Mouse (Mus musculus) limb, embryonic 13.5 days (tissue): Measurements from ENCODE around the gene Plch1. TPM values are rescaled to one million over a fixed set of nuclear protein-coding genes. Genes with fewer than 3 reads are reported as not detected.

Experiments used
- ATAC-seq: fragments of 200-750 bp; cut with Nextera tagmentation; 2 replicates; pipeline ENCODE4 v1.8.0; 2017; ENCODE audit warnings: low read depth, moderate number of reproducible peaks, moderate TSS enrichment; ENCODE audit not compliant: low FRiP score
- H3K27ac ChIP-seq: fragments of 300-500 bp; sonication (generic); 2 replicates; pipeline ENCODE4 v1.5.1; 2015; ENCODE audit warnings: inconsistent platforms, mild to moderate bottlenecking, moderate library complexity
- H3K27me3 ChIP-seq: fragments of 300-500 bp; sonication (generic); 2 replicates; pipeline ENCODE4 v1.6.1; 2015; ENCODE audit warnings: mild to moderate bottlenecking, inconsistent platforms
- H3K36me3 ChIP-seq: fragments of 300-500 bp; sonication (generic); 2 replicates; pipeline ENCODE4 v1.6.1; 2015; ENCODE audit warnings: inconsistent platforms, mild to moderate bottlenecking, moderate library complexity
- H3K4me1 ChIP-seq: fragments of 300-500 bp; sonication (generic); 2 replicates; pipeline ENCODE4 v1.6.1; 2015; ENCODE audit warnings: inconsistent platforms
- H3K4me2 ChIP-seq: fragments of 300-500 bp; sonication (generic); replicated peaks from 2 replicates; pipeline ENCODE4 v1.6.1; 2015; ENCODE audit warnings: inconsistent platforms, mild to moderate bottlenecking, moderate library complexity
- H3K4me3 ChIP-seq: fragments of 300-500 bp; sonication (generic); 2 replicates; pipeline ENCODE4 v1.5.1; 2015; ENCODE audit warnings: moderate library complexity, mild to moderate bottlenecking, inconsistent platforms
- H3K9ac ChIP-seq: fragments of 300-500 bp; sonication (generic); 2 replicates; pipeline ENCODE4 v1.6.1; 2015; ENCODE audit warnings: mild to moderate bottlenecking, inconsistent platforms
- H3K9me3 ChIP-seq: fragments of 300-500 bp; sonication (generic); 2 replicates; pipeline ENCODE4 v1.6.1; 2016; ENCODE audit warnings: inconsistent platforms
- WGBS: fragments of 180-500 bp; shearing (Covaris S2); methylation state at CpG from one replicate; pipeline ENCODE4 v1.1.7; 2015; 5-methylcytosine and 5-hydroxymethylcytosine counted together
- polyA plus RNA-seq: library from polyadenylated mRNA; unstranded; fragments of >200 nt; fragmentation: Nextera tagmentation; extraction: Ambion mirVana; gene quantifications from 2 replicates; pipeline ENCODE4 v1.2.1, GENCODE M21; 2015

The Plch1 gene
- polyA plus RNA-seq, 1 experiment from 2014 or later: 1.1 TPM

DNA sequence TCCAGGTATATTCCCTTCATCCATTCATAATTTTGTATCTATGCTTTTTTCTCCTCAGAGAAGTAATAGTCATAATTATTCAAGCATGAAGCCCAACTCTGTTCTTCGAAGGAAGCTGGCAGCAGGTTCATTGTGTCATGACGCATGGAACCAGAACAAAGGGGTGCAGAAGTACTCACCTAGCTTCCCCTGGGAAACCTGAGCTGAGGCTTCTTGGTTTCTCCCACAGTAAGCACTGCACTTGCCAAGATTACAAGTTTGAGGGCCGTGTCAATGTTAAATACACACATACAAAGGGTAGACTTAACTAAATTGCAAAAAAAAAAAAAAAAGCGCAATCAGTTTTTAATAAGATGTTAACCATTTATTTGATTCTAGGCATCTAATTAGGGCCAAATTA lies 3.0 kb downstream of the Plch1 start:
- Histone ChIP-seq H3K27me3 (peaks cover 6% of the 10 kb centered on the region), H3K9ac (no peak overlapping the region), H3K4me2 (no peak overlapping the region), H3K36me3 (no peaks in the 10 kb centered on the region), H3K4me1 (peaks cover 27% of the 10 kb centered on the region), H3K4me3 (no peak overlapping the region), H3K9me3 (no peaks in the 10 kb centered on the region), H3K27ac (no peak overlapping the region)
- WGBS: 77% methylated on average over 4 of the region's 4 CpGs
- ATAC-seq: no peak

- Histone ChIP-seq H3K4me3 (no peak overlapping the region), H3K9me3 (no peaks in the 10 kb centered on the region), H3K4me2 (no peak overlapping the region), H3K4me1 (peaks cover 27% of the 10 kb centered on the region), H3K36me3 (no peaks in the 10 kb centered on the region), H3K27me3 (peaks cover 5% of the 10 kb centered on the region; the same call in 1 of the 2 replicates), H3K27ac (no peak overlapping the region), H3K9ac (no peak overlapping the region)
- WGBS: 46% methylated on average over 2 of the region's 2 CpGs
- no peak for ATAC-seq
Measured at GRCm38 (mm10) chr3:63895786-63896185, 3.5 kb downstream of the Plch1 start.

- ATAC-seq: no peak
- H3K36me3 ChIP-seq: no peaks in the 10 kb centered on the region
- no peaks in the 10 kb centered on the region for H3K9me3 ChIP-seq
- H3K27me3 ChIP-seq: no peaks in the 10 kb centered on the region
- H3K9ac ChIP-seq: no peak overlapping the region
- no peak overlapping the region for H3K4me3 ChIP-seq
- H3K27ac ChIP-seq: no peak overlapping the region
- 38% methylated on average over 7 of the region's 7 CpGs for WGBS
- H3K4me2 ChIP-seq: 0 out of 2 replicates have a peak overlapping the region, but pooled peaks have one; percentile 23
- H3K4me1 ChIP-seq: peaks cover 14% of the 10 kb centered on the region; the same call in 1 of the 2 replicates
Measured at GRCm38 (mm10) chr3:63893677-63894076, 5.6 kb downstream of the Plch1 start.

DNA sequence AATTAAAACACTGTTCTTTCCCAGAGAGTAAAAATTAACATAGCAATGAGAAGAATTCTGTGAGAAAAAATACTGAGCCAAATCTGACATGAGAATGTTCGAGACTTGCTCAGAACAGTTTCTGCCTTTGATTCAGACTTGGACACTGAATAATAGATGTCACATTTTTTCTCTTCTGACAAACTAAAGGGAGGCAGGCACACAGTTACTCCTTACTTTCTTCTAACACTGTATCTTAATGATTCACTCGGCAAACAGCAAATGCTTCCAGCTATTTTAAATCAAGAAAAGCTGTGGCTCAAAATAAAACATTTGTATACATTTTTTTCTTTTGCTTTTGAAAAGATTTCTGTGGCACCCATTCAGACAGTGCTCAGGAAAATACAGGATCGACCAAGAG lies 7.1 kb downstream of the Plch1 start:
- Histone ChIP-seq H3K27me3 (no peaks in the 10 kb centered on the region), H3K27ac (no peak overlapping the region), H3K9ac (no peak overlapping the region), H3K36me3 (no peaks in the 10 kb centered on the region), H3K4me1 (peaks cover 9% of the 10 kb centered on the region; the same call in 1 of the 2 replicates), H3K4me2 (no peak overlapping the region), H3K4me3 (no peak overlapping the region), H3K9me3 (no peaks in the 10 kb centered on the region)
- 50% methylated on average over 3 of the region's 3 CpGs for WGBS
- ATAC-seq: no peak

DNA sequence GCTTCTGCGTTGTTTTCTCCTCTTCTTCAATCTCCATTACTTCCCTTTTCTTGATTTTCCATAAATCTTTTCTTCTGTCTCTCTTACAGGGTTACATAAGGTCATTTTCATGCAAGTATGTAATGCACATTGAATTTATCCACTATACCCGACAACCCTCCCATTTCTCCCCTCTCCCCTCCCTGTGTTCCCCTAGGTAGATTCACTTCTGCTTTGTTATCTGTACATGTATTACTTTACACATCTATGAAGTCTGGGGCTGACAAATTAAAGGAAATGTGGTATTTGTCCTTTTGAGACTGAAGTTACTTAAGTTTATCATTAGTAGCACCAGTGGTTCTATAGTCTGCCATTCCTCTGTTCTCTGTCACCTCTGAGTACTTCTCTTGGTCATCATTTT lies 18.2 kb downstream of the Plch1 start:
- Histone ChIP-seq H3K27ac (no peak overlapping the region), H3K27me3 (no peaks in the 10 kb centered on the region), H3K4me1 (no peaks in the 10 kb centered on the region), H3K9me3 (peaks cover 6% of the 10 kb centered on the region; the same call in 1 of the 2 replicates), H3K4me2 (no peak overlapping the region), H3K36me3 (no peaks in the 10 kb centered on the region), H3K4me3 (no peak overlapping the region), H3K9ac (no peak overlapping the region)
- no peak for ATAC-seq
- 92% methylated on average over 2 of the region's 2 CpGs for WGBS

GRCm38 (mm10) chr3:63878995-63879666 lies 20.1 kb downstream of the Plch1 start:
- Histone ChIP-seq H3K9ac (no peak overlapping the region), H3K27me3 (no peaks in the 10 kb centered on the region), H3K9me3 (no peaks in the 10 kb centered on the region), H3K27ac (no peak overlapping the region), H3K4me2 (no peak overlapping the region), H3K4me3 (no peak overlapping the region), H3K36me3 (no peaks in the 10 kb centered on the region), H3K4me1 (no peaks in the 10 kb centered on the region)
- ATAC-seq: no peak
- WGBS: 39% methylated on average over 4 of the region's 4 CpGs

DNA sequence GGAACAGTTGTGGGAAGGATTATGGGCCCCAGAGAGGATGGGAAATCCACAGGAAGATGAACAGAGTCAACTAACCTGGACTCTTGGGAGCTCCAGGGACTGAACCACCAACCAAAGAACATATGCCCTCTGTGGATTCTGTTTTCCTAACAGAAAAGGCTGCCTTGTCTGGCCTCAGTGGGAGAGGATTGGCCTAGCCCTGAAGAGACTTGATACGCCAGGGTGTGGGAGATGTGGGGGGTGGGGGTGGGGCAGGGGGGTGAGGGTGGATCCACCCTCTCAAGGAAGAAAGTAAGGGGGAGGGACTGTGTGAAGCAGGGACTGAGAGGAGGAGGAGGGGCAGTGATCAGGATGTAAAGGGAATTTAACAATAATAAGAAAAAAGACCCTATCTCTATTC lies 26.5 kb downstream of the Plch1 start:
- no peak overlapping the region for H3K27ac ChIP-seq
- no peaks in the 10 kb centered on the region for H3K36me3 ChIP-seq
- H3K9me3 ChIP-seq: no peaks in the 10 kb centered on the region
- peaks cover 7% of the 10 kb centered on the region; the same call in 1 of the 2 replicates for H3K4me1 ChIP-seq
- no peak for ATAC-seq
- no peaks in the 10 kb centered on the region for H3K27me3 ChIP-seq
- no peak overlapping the region for H3K9ac ChIP-seq
- H3K4me2 ChIP-seq: no peak overlapping the region
- WGBS: 13% methylated on average over 1 of the region's 1 CpGs
- H3K4me3 ChIP-seq: no peak overlapping the region

DNA sequence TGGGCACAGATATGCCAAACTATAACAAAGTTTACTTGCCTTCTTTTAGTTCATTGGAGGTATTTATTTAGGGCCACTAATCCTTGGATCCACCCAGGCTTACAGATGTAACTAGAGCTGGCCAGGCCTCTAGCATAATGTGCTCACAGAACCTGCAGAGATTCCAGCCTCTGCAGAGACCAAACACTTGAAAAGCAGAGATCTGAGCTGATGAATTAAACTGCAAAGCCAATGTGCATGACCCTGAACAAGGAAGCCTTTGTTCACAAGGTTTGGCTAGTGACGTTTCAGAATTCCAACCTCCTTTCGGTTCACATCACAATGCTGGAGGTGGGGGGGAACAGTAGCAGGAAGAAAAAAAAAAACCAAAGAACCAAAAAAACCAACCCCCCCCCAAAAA lies 28.0 kb downstream of the Plch1 start:
- no peaks in the 10 kb centered on the region for H3K36me3 ChIP-seq
- no peaks in the 10 kb centered on the region for H3K9me3 ChIP-seq
- peaks cover 7% of the 10 kb centered on the region; the same call in 1 of the 2 replicates for H3K4me1 ChIP-seq
- H3K4me3 ChIP-seq: no peak overlapping the region
- ATAC-seq: no peak
- H3K4me2 ChIP-seq: no peak overlapping the region
- no peaks in the 10 kb centered on the region for H3K27me3 ChIP-seq
- H3K27ac ChIP-seq: no peak overlapping the region
- WGBS: 36% methylated on average over 2 of the region's 2 CpGs
- no peak overlapping the region for H3K9ac ChIP-seq

DNA sequence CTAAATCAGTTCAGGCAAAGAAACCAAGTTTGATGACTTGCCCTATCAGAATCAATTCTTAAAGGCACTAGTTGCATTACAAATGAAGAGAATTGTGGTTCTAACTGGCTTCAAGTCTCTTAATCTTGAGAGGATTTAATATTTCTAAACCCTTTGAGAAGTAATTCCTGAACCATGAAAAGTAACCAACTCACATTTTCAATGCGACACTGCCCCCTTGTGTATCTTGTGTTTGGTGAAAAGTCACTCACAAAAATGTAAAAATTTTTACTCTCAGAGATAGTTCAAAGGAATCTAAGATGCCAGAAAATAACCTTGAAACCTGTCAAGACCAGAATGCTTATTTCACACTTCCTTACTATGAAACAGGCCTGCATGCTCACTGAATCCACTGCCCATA lies 31.0 kb downstream of the Plch1 start:
- no peaks in the 10 kb centered on the region for H3K36me3 ChIP-seq
- no peak overlapping the region for H3K27ac ChIP-seq
- H3K27me3 ChIP-seq: no peaks in the 10 kb centered on the region
- H3K9ac ChIP-seq: no peak overlapping the region
- H3K4me3 ChIP-seq: no peak overlapping the region
- 56% methylated on average over 1 of the region's 1 CpGs for WGBS
- no peak overlapping the region for H3K4me2 ChIP-seq
- ATAC-seq: no peak
- peaks cover 8% of the 10 kb centered on the region; the same call in 1 of the 2 replicates for H3K4me1 ChIP-seq
- H3K9me3 ChIP-seq: no peaks in the 10 kb centered on the region

DNA sequence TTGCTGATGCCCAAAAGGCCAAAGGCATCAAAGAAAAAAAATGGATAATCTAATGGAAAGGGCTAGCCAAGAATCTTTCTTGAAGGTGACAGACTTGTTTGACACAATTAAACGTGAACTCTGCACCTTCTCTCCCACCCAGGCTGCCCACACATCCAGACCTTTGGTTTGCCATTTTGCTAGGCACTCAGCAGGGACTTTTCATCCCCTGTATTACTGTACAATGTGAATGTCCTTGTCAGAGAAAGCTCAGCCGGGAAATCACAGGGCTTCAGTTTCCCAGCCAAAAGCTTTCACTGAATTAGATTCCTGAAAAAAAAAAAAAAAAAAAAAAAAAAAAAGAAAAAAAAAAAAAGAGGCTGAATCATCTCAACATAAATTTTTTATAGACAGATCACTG lies 34.2 kb downstream of the Plch1 start:
- no peak overlapping the region for H3K4me3 ChIP-seq
- H3K27me3 ChIP-seq: no peaks in the 10 kb centered on the region
- ATAC-seq: no peak
- WGBS: 68% methylated on average over 2 of the region's 2 CpGs
- no peak overlapping the region for H3K27ac ChIP-seq
- 0 out of 2 replicates have a peak, but pooled peaks cover 4% of the 10 kb centered on the region for H3K4me1 ChIP-seq
- no peaks in the 10 kb centered on the region for H3K36me3 ChIP-seq
- no peaks in the 10 kb centered on the region for H3K9me3 ChIP-seq
- H3K4me2 ChIP-seq: no peak overlapping the region
- no peak overlapping the region for H3K9ac ChIP-seq

GRCm38 (mm10) chr3:63862716-63863115 lies 36.6 kb downstream of the Plch1 start:
- WGBS: 71% methylated on average over 10 of the region's 10 CpGs
- 0 out of 2 replicates have a peak, but pooled peaks cover 4% of the 10 kb centered on the region for H3K4me1 ChIP-seq
- no peaks in the 10 kb centered on the region for H3K27me3 ChIP-seq
- no peak for ATAC-seq
- no peaks in the 10 kb centered on the region for H3K36me3 ChIP-seq
- no peak overlapping the region for H3K4me2 ChIP-seq
- H3K27ac ChIP-seq: no peak overlapping the region
- no peaks in the 10 kb centered on the region for H3K9me3 ChIP-seq
- H3K9ac ChIP-seq: no peak overlapping the region
- H3K4me3 ChIP-seq: no peak overlapping the region

GRCm38 (mm10) chr3:63852828-63853227 lies 46.4 kb downstream of the Plch1 start:
- Histone ChIP-seq H3K27me3 (0 out of 2 replicates have a peak, but pooled peaks cover 3% of the 10 kb centered on the region), H3K4me1 (peaks cover 5% of the 10 kb centered on the region), H3K27ac (no peak overlapping the region), H3K9me3 (no peaks in the 10 kb centered on the region), H3K4me3 (no peak overlapping the region), H3K36me3 (no peaks in the 10 kb centered on the region), H3K9ac (no peak overlapping the region), H3K4me2 (no peak overlapping the region)
- 68% methylated on average over 5 of the region's 5 CpGs for WGBS
- ATAC-seq: no peak
